Mouse (Mus musculus): ENCODE measurements around the gene Tiam2. TPM values are rescaled to one million over a fixed set of nuclear protein-coding genes. Genes with fewer than 3 reads are reported as not detected.

Tiam2 gene
- polyA plus RNA-seq, 1 experiment, result 1.2 TPM

- peak; percentile 63 for DNase-seq
- no peak overlapping the region for H3K27ac ChIP-seq (ENCODE audit: insufficient read depth, low read depth, low read length)
- no peaks in the 10 kb centered on the region for H3K27me3 ChIP-seq (replicated peaks; ENCODE audit: control insufficient read depth, insufficient read depth, low read length)
- no peaks in the 10 kb centered on the region for H3K36me3 ChIP-seq (ENCODE audit: control insufficient read depth, insufficient read depth, low read length)
- TF ChIP-seq CTCF (conservative IDR thresholded peaks at IDR 0.05; ENCODE audit: insufficient read depth, insufficient read length, low read depth, low read length) (no peak), POLR2A (IDR thresholded peaks at IDR 0.05; ENCODE audit: low read depth, low read length) (no peak)
- no peaks in the 10 kb centered on the region for H3K4me1 ChIP-seq (ENCODE audit: control insufficient read depth, insufficient read depth, low read length)
- no peak overlapping the region for H3K4me3 ChIP-seq (ENCODE audit: insufficient read depth, low read depth, low read length)
- 70% methylated on average over 3 of the region's 3 CpGs for WGBS
These were observed 89.2 kb downstream of the Tiam2 start for GRCm38 (mm10) chr17:3415580-3415979.

DNA sequence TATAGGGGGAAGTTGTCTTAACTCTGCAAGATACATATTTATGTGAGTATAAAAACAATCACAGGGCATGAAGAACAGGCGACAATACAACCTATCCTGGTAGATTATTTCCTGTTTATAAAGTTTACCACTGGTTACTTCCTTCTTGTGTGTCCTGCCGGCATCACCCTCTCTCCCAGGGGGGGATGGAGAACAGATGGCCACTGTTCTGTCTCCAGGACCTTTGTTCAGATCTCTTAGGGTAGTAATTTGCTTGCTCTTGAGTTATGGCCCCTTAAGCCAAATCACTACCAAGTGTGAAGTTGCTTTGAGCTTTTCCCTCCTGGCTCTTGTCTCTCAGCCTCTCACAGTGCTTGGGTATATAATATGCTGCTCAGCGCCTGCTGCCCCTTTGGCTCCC is 90.0 kb downstream of the Tiam2 start:
- DNase-seq, result no peak
- H3K27me3 ChIP-seq (replicated peaks; ENCODE audit: control insufficient read depth, insufficient read depth, low read length), result no peaks in the 10 kb centered on the region
- no peaks in the 10 kb centered on the region for H3K4me1 ChIP-seq (ENCODE audit: control insufficient read depth, insufficient read depth, low read length)
- 56% methylated on average over 3 of the region's 3 CpGs for WGBS
- H3K27ac ChIP-seq (ENCODE audit: insufficient read depth, low read depth, low read length), result no peak overlapping the region
- H3K36me3 ChIP-seq (ENCODE audit: control insufficient read depth, insufficient read depth, low read length), result no peaks in the 10 kb centered on the region
- H3K4me3 ChIP-seq (ENCODE audit: insufficient read depth, low read depth, low read length), result no peak overlapping the region
- TF ChIP-seq CTCF (conservative IDR thresholded peaks at IDR 0.05; ENCODE audit: insufficient read depth, insufficient read length, low read depth, low read length) (no peak), POLR2A (IDR thresholded peaks at IDR 0.05; ENCODE audit: low read depth, low read length) (no peak)

DNA sequence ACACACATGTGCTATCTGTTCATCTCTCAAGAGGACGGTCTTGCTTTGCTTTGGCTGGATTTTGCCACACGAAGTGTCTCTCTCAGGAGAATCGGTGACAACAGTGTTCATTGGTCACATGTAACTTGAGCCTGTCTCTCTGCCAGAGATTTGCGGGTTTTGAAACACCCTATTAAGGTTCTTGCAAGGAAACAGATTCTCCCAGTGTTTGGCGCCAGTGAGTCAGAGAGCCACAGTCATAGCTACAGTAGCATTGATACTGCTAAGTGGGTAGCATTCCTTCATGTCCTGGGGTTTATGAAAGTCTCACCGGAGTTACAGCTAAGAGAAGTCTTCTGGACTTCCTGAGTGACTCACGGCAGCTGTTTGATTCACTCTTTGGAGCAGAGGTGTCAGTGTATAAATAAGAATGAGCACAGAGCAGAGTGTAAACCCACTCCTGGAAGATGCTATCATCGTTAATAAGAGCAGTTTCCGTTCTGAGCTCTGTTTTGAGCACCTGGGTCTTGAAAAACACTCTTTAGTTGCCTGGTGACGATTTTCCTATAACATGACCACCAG is 93.1 kb downstream of the Tiam2 start:
- TF ChIP-seq CTCF (conservative IDR thresholded peaks at IDR 0.05; ENCODE audit: insufficient read depth, insufficient read length, low read depth, low read length), result no peak
- no peak for DNase-seq
- H3K27ac ChIP-seq (ENCODE audit: insufficient read depth, low read depth, low read length), result no peak overlapping the region
- WGBS, result 59% methylated on average over 10 of the region's 10 CpGs
- no peaks in the 10 kb centered on the region for H3K27me3 ChIP-seq (replicated peaks; ENCODE audit: control insufficient read depth, insufficient read depth, low read length)
- H3K36me3 ChIP-seq (ENCODE audit: control insufficient read depth, insufficient read depth, low read length), result no peaks in the 10 kb centered on the region
- no peaks in the 10 kb centered on the region for H3K4me1 ChIP-seq (ENCODE audit: control insufficient read depth, insufficient read depth, low read length)
- H3K4me3 ChIP-seq (ENCODE audit: insufficient read depth, low read depth, low read length), result no peak overlapping the region

DNA sequence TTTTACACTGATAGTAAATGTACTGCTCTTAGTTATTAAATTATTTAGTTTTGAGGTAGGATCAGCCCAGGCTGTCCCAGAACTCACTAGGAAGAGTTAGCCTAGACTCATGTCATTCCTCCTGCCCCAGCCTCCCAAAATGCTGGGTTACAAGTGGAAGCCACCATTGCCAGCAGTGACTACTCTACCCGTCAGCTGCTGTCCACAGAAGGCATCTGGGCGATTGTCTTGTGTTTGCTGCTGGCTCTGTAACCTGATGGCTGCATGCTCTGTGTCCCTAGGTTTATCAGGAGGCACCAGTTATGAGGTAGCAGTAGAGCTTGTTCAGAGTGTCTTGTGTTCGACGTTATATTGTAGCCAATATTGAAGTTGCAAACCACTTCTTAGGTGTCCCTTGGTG is 93.8 kb downstream of the Tiam2 start:
- no peak overlapping the region for H3K4me3 ChIP-seq (ENCODE audit: insufficient read depth, low read depth, low read length)
- DNase-seq, result no peak
- H3K27me3 ChIP-seq (replicated peaks; ENCODE audit: control insufficient read depth, insufficient read depth, low read length), result no peaks in the 10 kb centered on the region
- no peaks in the 10 kb centered on the region for H3K36me3 ChIP-seq (ENCODE audit: control insufficient read depth, insufficient read depth, low read length)
- TF ChIP-seq POLR2A (IDR thresholded peaks at IDR 0.05; ENCODE audit: low read depth, low read length) (no peak), CTCF (conservative IDR thresholded peaks at IDR 0.05; ENCODE audit: insufficient read depth, insufficient read length, low read depth, low read length) (no peak)
- no peaks in the 10 kb centered on the region for H3K4me1 ChIP-seq (ENCODE audit: control insufficient read depth, insufficient read depth, low read length)
- H3K27ac ChIP-seq (ENCODE audit: insufficient read depth, low read depth, low read length), result no peak overlapping the region
- 98% methylated on average over 4 of the region's 4 CpGs for WGBS

- no peaks in the 10 kb centered on the region for H3K27me3 ChIP-seq (replicated peaks; ENCODE audit: control insufficient read depth, insufficient read depth, low read length)
- H3K4me1 ChIP-seq (ENCODE audit: control insufficient read depth, insufficient read depth, low read length), result no peaks in the 10 kb centered on the region
- no peak overlapping the region for H3K4me3 ChIP-seq (ENCODE audit: insufficient read depth, low read depth, low read length)
- peak; percentile 17 for DNase-seq
- 70% methylated on average over 2 of the region's 2 CpGs for WGBS
- TF ChIP-seq CTCF (conservative IDR thresholded peaks at IDR 0.05; ENCODE audit: insufficient read depth, insufficient read length, low read depth, low read length) (no peak), POLR2A (IDR thresholded peaks at IDR 0.05; ENCODE audit: low read depth, low read length) (no peak)
- no peak overlapping the region for H3K27ac ChIP-seq (ENCODE audit: insufficient read depth, low read depth, low read length)
- H3K36me3 ChIP-seq (ENCODE audit: control insufficient read depth, insufficient read depth, low read length), result no peaks in the 10 kb centered on the region
These were observed 97.0 kb downstream of the Tiam2 start for GRCm38 (mm10) chr17:3423416-3423815.

DNA sequence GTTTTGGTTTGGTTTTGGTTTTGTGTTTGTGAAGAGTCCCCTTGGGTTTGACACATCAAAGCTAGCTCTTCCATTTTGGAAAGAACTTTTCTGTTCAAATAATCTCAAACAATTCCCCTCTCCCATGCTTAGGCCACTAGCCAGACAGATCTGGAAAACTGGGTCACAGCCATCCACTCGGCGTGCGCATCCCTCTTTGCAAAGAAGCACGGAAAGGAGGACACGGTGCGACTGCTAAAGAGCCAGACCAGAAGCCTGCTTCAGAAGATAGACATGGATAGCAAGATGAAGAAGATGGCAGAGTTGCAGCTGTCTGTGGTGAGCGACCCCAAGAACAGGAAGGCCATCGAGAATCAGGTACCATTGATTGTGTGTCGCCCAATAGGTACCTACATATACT is 102.3 kb downstream of the Tiam2 start:
- 97% methylated on average over 9 of the region's 9 CpGs for WGBS

GRCm38 (mm10) chr17:3432590-3433498 is 106.5 kb downstream of the Tiam2 start:
- Histone ChIP-seq H3K27ac (ENCODE audit: insufficient read depth, low read depth, low read length) (no peak overlapping the region), H3K4me3 (ENCODE audit: insufficient read depth, low read depth, low read length) (no peak overlapping the region), H3K4me1 (ENCODE audit: control insufficient read depth, insufficient read depth, low read length) (no peaks in the 10 kb centered on the region), H3K36me3 (ENCODE audit: control insufficient read depth, insufficient read depth, low read length) (no peaks in the 10 kb centered on the region), H3K27me3 (replicated peaks; ENCODE audit: control insufficient read depth, insufficient read depth, low read length) (no peaks in the 10 kb centered on the region)
- TF ChIP-seq CTCF (conservative IDR thresholded peaks at IDR 0.05; ENCODE audit: insufficient read depth, insufficient read length, low read depth, low read length) (no peak), POLR2A (IDR thresholded peaks at IDR 0.05; ENCODE audit: low read depth, low read length) (no peak)
- WGBS, result 47% methylated on average over 10 of the region's 10 CpGs
- DNase-seq, result no peak

More for the DNA sequence above, 102.3 kb downstream of the Tiam2 start:
- Histone ChIP-seq H3K4me3 (ENCODE audit: insufficient read depth, low read depth, low read length) (no peak overlapping the region), H3K27me3 (replicated peaks; ENCODE audit: control insufficient read depth, insufficient read depth, low read length) (no peaks in the 10 kb centered on the region), H3K4me1 (ENCODE audit: control insufficient read depth, insufficient read depth, low read length) (no peaks in the 10 kb centered on the region), H3K27ac (ENCODE audit: insufficient read depth, low read depth, low read length) (no peak overlapping the region), H3K36me3 (ENCODE audit: control insufficient read depth, insufficient read depth, low read length) (no peaks in the 10 kb centered on the region)
- no peak for DNase-seq
- TF ChIP-seq CTCF (conservative IDR thresholded peaks at IDR 0.05; ENCODE audit: insufficient read depth, insufficient read length, low read depth, low read length) (no peak), POLR2A (IDR thresholded peaks at IDR 0.05; ENCODE audit: low read depth, low read length) (no peak)

Measured in kidney, adult 2 months (tissue).